8 mouse cellular contexts compared by ENCODE assay signal in genomic region chr5:114467019-114467418, GRCm38 (mm10). TPM values are rescaled to one million over a fixed set of nuclear protein-coding genes. Genes with fewer than 3 reads are reported as not detected.
DNase-seq lines count a peak whose midpoint lies in the region; ATAC-seq and TF ChIP-seq lines count a peak whose summit lies in the region.

No protein-coding gene starts in this region.

- WGBS in heart, embryonic 13.5 days: under 1% methylated on average over 11 of the region's 11 CpGs
- 2% methylated on average over 11 of the region's 11 CpGs for WGBS in embryonic facial prominence, embryonic 14.5 days
- 7% methylated on average over 10 of the region's 11 CpGs for WGBS in hindbrain, postnatal 0 days
- under 1% methylated on average over 9 of the region's 11 CpGs for WGBS in midbrain, embryonic 14.5 days

- intact Hi-C loops in heart, postnatal 36 days (cut with DNase I): no loop called here

- DNase-seq in heart, postnatal 36 days: no peak
- peak; percentile 79 for DNase-seq in embryonic facial prominence, embryonic 14.5 days (ENCODE audit: low spot score)
- DNase-seq in hindbrain, postnatal 0 days (ENCODE audit: low spot score): no peak
- no peak for DNase-seq in midbrain, embryonic 14.5 days
- DNase-seq in spleen, postnatal 36 days (ENCODE audit: low spot score in 2 of 2): no peak
- no peak for DNase-seq in ovary, adult 18-20 months (ENCODE audit: low spot score)
- DNase-seq in urinary bladder, postnatal 36 days (ENCODE audit: low spot score in 2 of 2): no peak

- H3K4me1 ChIP-seq in heart, embryonic 13.5 days: peaks cover 38% of the 10 kb centered on the region
- H3K4me1 ChIP-seq in embryonic facial prominence, embryonic 14.5 days (ENCODE audit: control insufficient read depth, insufficient read depth, low read length): peaks cover 7% of the 10 kb centered on the region; the same call in 1 of the 2 replicates
- peaks cover 6% of the 10 kb centered on the region; the same call in 1 of the 2 replicates for H3K4me1 ChIP-seq in hindbrain, postnatal 0 days (ENCODE audit: insufficient read depth, low read length)
- peaks cover 30% of the 10 kb centered on the region for H3K4me1 ChIP-seq in midbrain, embryonic 14.5 days (ENCODE audit: control insufficient read depth, insufficient read depth, low read length)

- no peak for TF ChIP-seq CTCF in hindbrain, postnatal 0 days (IDR thresholded peaks at IDR 0.05; ENCODE audit: low read depth)

- peak overlapping the region; percentile 63 for H3K9ac ChIP-seq in heart, embryonic 13.5 days
- peak overlapping the region; percentile 49 for H3K9ac ChIP-seq in embryonic facial prominence, embryonic 14.5 days (ENCODE audit: low read depth, low read length)
- peak overlapping the region; percentile 51 for H3K9ac ChIP-seq in hindbrain, postnatal 0 days (replicated peaks; ENCODE audit: low read length)
- peak overlapping the region; percentile 40; the same call in 1 of the 2 replicates for H3K9ac ChIP-seq in midbrain, embryonic 14.5 days (replicated peaks; ENCODE audit: low read length)

- H3K9me3 ChIP-seq in heart, embryonic 13.5 days: no peaks in the 10 kb centered on the region
- 0 out of 2 replicates have a peak, but pooled peaks cover 5% of the 10 kb centered on the region for H3K9me3 ChIP-seq in embryonic facial prominence, embryonic 14.5 days (ENCODE audit: control insufficient read depth, low read length)
- H3K9me3 ChIP-seq in hindbrain, postnatal 0 days (ENCODE audit: low read length): no peaks in the 10 kb centered on the region
- H3K9me3 ChIP-seq in midbrain, embryonic 14.5 days (ENCODE audit: control insufficient read depth, low read length): no peaks in the 10 kb centered on the region

- ATAC-seq in heart, embryonic 13.5 days (ENCODE audit: extremely low read depth, insufficient number of reproducible peaks, low FRiP score, low TSS enrichment): peak; percentile 32; the same call in 1 of the 2 replicates
- ATAC-seq in embryonic facial prominence, embryonic 14.5 days (ENCODE audit: low read depth): peak; percentile 41
- peak; percentile 13; the same call in 1 of the 2 replicates for ATAC-seq in hindbrain, postnatal 0 days
- peak; percentile 35; the same call in 1 of the 2 replicates for ATAC-seq in midbrain, embryonic 14.5 days (ENCODE audit: low FRiP score, low TSS enrichment)

- H3K27ac ChIP-seq in heart, embryonic 13.5 days (replicated peaks): peak overlapping the region; percentile 86
- H3K27ac ChIP-seq in embryonic facial prominence, embryonic 14.5 days (replicated peaks; ENCODE audit: low read depth, low read length): peak overlapping the region; percentile 23
- H3K27ac ChIP-seq in hindbrain, postnatal 0 days: peak overlapping the region; percentile 71; the same call in 1 of the 2 replicates
- H3K27ac ChIP-seq in midbrain, embryonic 14.5 days (replicated peaks; ENCODE audit: low read depth, low read length): peak overlapping the region; percentile 89

- H3K4me2 ChIP-seq in heart, embryonic 13.5 days: peak overlapping the region; percentile 66
- H3K4me2 ChIP-seq in embryonic facial prominence, embryonic 14.5 days (ENCODE audit: low read depth, low read length): peak overlapping the region; percentile 60
- H3K4me2 ChIP-seq in hindbrain, postnatal 0 days (ENCODE audit: low read depth, low read length): peak overlapping the region; percentile 50
- peak overlapping the region; percentile 48 for H3K4me2 ChIP-seq in midbrain, embryonic 14.5 days (ENCODE audit: low read length)

- H3K27me3 ChIP-seq in heart, embryonic 13.5 days (replicated peaks): no peaks in the 10 kb centered on the region
- H3K27me3 ChIP-seq in embryonic facial prominence, embryonic 14.5 days (replicated peaks; ENCODE audit: control insufficient read depth, insufficient read depth, low read length): no peaks in the 10 kb centered on the region; the same call in 1 of the 2 replicates
- no peaks in the 10 kb centered on the region for H3K27me3 ChIP-seq in hindbrain, postnatal 0 days (ENCODE audit: insufficient read depth, low read length)
- 0 out of 2 replicates have a peak, but pooled peaks cover 8% of the 10 kb centered on the region for H3K27me3 ChIP-seq in midbrain, embryonic 14.5 days (ENCODE audit: control insufficient read depth, insufficient read depth, low read length)

- no peaks in the 10 kb centered on the region for H3K36me3 ChIP-seq in heart, embryonic 13.5 days
- no peaks in the 10 kb centered on the region for H3K36me3 ChIP-seq in embryonic facial prominence, embryonic 14.5 days (ENCODE audit: control insufficient read depth, insufficient read depth, low read length)
- no peaks in the 10 kb centered on the region for H3K36me3 ChIP-seq in hindbrain, postnatal 0 days (ENCODE audit: insufficient read depth, low read length)
- no peaks in the 10 kb centered on the region for H3K36me3 ChIP-seq in midbrain, embryonic 14.5 days (ENCODE audit: control insufficient read depth, insufficient read depth, low read length)

- H3K4me3 ChIP-seq in heart, embryonic 13.5 days: peak overlapping the region; percentile 42
- peak overlapping the region; percentile 32 for H3K4me3 ChIP-seq in embryonic facial prominence, embryonic 14.5 days (ENCODE audit: low read depth, low read length)
- H3K4me3 ChIP-seq in hindbrain, postnatal 0 days (ENCODE audit: low read length): peak overlapping the region; percentile 17; the same call in 1 of the 2 replicates
- H3K4me3 ChIP-seq in midbrain, embryonic 14.5 days (replicated peaks; ENCODE audit: low read depth, low read length): peak overlapping the region; percentile 17

RNA-seq across cellular contexts. Expression of gene Mvk, which starts 22.9 kb away (rescaled TPM):
- polyA plus RNA-seq in heart, embryonic 13.5 days (2015; fragmentation: Nextera tagmentation; extraction: Ambion mirVana): 20.1 and 21.0 TPM in 2 replicates
- 10 to 100 TPM in 1 of 2 experiments, 1 to 10 TPM in 1; 9.3 to 12.2 TPM for total RNA-seq in heart, postnatal 36 days (2021)
- 42.6 and 48.2 TPM in 2 replicates for polyA plus RNA-seq in embryonic facial prominence, embryonic 14.5 days (2014; fragmentation: Nextera tagmentation; extraction: Ambion mirVana)
- total RNA-seq in hindbrain, postnatal 0 days (2014; rRNA removed): 143 and 146 TPM in 2 replicates
- 69.8 and 71.9 TPM in 2 replicates for polyA plus RNA-seq in hindbrain, postnatal 0 days (2015; fragmentation: Nextera tagmentation; extraction: Ambion mirVana)
- polyA plus RNA-seq in midbrain, embryonic 14.5 days (2014; fragmentation: Nextera tagmentation; extraction: Ambion mirVana): 58.7 and 72.0 TPM in 2 replicates

RNA-seq across cellular contexts. Expression of gene Mmab, which starts 23.2 kb away (rescaled TPM):
- polyA plus RNA-seq in heart, embryonic 13.5 days (2015; fragmentation: Nextera tagmentation; extraction: Ambion mirVana): 22.8 and 24.4 TPM in 2 replicates
- 10 to 100 TPM; 16.2 to 18.3 TPM for total RNA-seq in heart, postnatal 36 days (2021)
- 26.1 and 30.8 TPM in 2 replicates for polyA plus RNA-seq in embryonic facial prominence, embryonic 14.5 days (2014; fragmentation: Nextera tagmentation; extraction: Ambion mirVana)
- 34.4 and 39.1 TPM in 2 replicates for total RNA-seq in hindbrain, postnatal 0 days (2014; rRNA removed)
- 35.9 and 36.8 TPM in 2 replicates for polyA plus RNA-seq in hindbrain, postnatal 0 days (2015; fragmentation: Nextera tagmentation; extraction: Ambion mirVana)
- polyA plus RNA-seq in midbrain, embryonic 14.5 days (2014; fragmentation: Nextera tagmentation; extraction: Ambion mirVana): 18.2 and 26.3 TPM in 2 replicates

Comparison
In these comparisons a context has a peak if more than half of its experiments do, and no peak if none do; other contexts are left out.
1. H3K27ac ChIP-seq: peak in every context shown above with its lines; median percentile 89 in midbrain, embryonic 14.5 days; 86 in heart, embryonic 13.5 days; 71 in hindbrain, postnatal 0 days; 23 in embryonic facial prominence, embryonic 14.5 days.